Mouse (Mus musculus): ENCODE data around the gene Mxra8. TPM values are rescaled to one million over a fixed set of nuclear protein-coding genes. Genes with fewer than 3 reads are reported as not detected.
A peak's percentile ranks its signal among the peaks of the same experiment; 100 is the strongest.

The Mxra8 gene
- polyA plus RNA-seq, 1 experiment from 2014 or later: 72.7 TPM

- no peak overlapping the region for H3K27ac ChIP-seq
- peak overlapping the region; percentile 83; the same call in 1 of the 2 replicates for H3K9ac ChIP-seq
- H3K36me3 ChIP-seq: no peaks in the 10 kb centered on the region
- no peak for ATAC-seq (replicated peaks; ENCODE audit: insufficient number of reproducible peaks, insufficient read depth, low FRiP score, low read depth)
- WGBS: 66% methylated on average over 7 of the region's 7 CpGs
- H3K4me2 ChIP-seq: peak overlapping the region; percentile 88
- H3K27me3 ChIP-seq: no peaks in the 10 kb centered on the region
- peaks cover 32% of the 10 kb centered on the region for H3K4me1 ChIP-seq (replicated peaks)
- no peaks in the 10 kb centered on the region for H3K9me3 ChIP-seq (replicated peaks)
- peak overlapping the region; percentile 81 for H3K4me3 ChIP-seq
Observed at GRCm38 (mm10) chr4:155848434-155849095, 9.1 kb downstream of the Mxra8 start.

- no peak for ATAC-seq (replicated peaks; ENCODE audit: insufficient number of reproducible peaks, insufficient read depth, low FRiP score, low read depth)
- Histone ChIP-seq H3K4me3 (no peak overlapping the region), H3K9ac (no peak overlapping the region), H3K9me3 (replicated peaks) (no peaks in the 10 kb centered on the region), H3K27me3 (no peaks in the 10 kb centered on the region), H3K36me3 (peaks cover under 1% of the 10 kb centered on the region), H3K27ac (no peak overlapping the region), H3K4me1 (replicated peaks) (peaks cover 32% of the 10 kb centered on the region), H3K4me2 (no peak overlapping the region)
- 74% methylated on average over 2 of the region's 2 CpGs for WGBS
Observed at GRCm38 (mm10) chr4:155849391-155849790, 9.9 kb downstream of the Mxra8 start.

- Histone ChIP-seq H3K36me3 (peaks cover 5% of the 10 kb centered on the region), H3K27ac (no peak overlapping the region), H3K4me2 (no peak overlapping the region), H3K4me3 (no peak overlapping the region), H3K27me3 (no peaks in the 10 kb centered on the region), H3K9me3 (replicated peaks) (no peaks in the 10 kb centered on the region), H3K4me1 (replicated peaks) (peaks cover 32% of the 10 kb centered on the region), H3K9ac (no peak overlapping the region)
- WGBS: 85% methylated on average over 3 of the region's 3 CpGs
- ATAC-seq (replicated peaks; ENCODE audit: insufficient number of reproducible peaks, insufficient read depth, low FRiP score, low read depth): no peak
Observed at GRCm38 (mm10) chr4:155849792-155850451, 10.4 kb downstream of the Mxra8 start.

GRCm38 (mm10) chr4:155851368-155851767 lies 11.9 kb downstream of the Mxra8 start:
- Histone ChIP-seq H3K27me3 (no peaks in the 10 kb centered on the region), H3K27ac (no peak overlapping the region), H3K36me3 (peaks cover 17% of the 10 kb centered on the region), H3K4me3 (no peak overlapping the region), H3K4me1 (replicated peaks) (peaks cover 31% of the 10 kb centered on the region), H3K9me3 (replicated peaks) (no peaks in the 10 kb centered on the region), H3K4me2 (no peak overlapping the region), H3K9ac (no peak overlapping the region)
- 88% methylated on average over 3 of the region's 3 CpGs for WGBS
- ATAC-seq (replicated peaks; ENCODE audit: insufficient number of reproducible peaks, insufficient read depth, low FRiP score, low read depth): no peak

- H3K27ac ChIP-seq: no peak overlapping the region
- no peak overlapping the region for H3K4me3 ChIP-seq
- no peak overlapping the region for H3K9ac ChIP-seq
- H3K4me1 ChIP-seq (replicated peaks): peaks cover 25% of the 10 kb centered on the region
- WGBS: 56% methylated on average over 2 of the region's 2 CpGs
- no peak for ATAC-seq (replicated peaks; ENCODE audit: insufficient number of reproducible peaks, insufficient read depth, low FRiP score, low read depth)
- no peak overlapping the region for H3K4me2 ChIP-seq
- no peaks in the 10 kb centered on the region for H3K27me3 ChIP-seq
- peaks cover 21% of the 10 kb centered on the region for H3K36me3 ChIP-seq
- no peaks in the 10 kb centered on the region for H3K9me3 ChIP-seq (replicated peaks)
Observed at GRCm38 (mm10) chr4:155851951-155852411, 12.5 kb downstream of the Mxra8 start.

- no peak overlapping the region for H3K27ac ChIP-seq
- no peak overlapping the region for H3K9ac ChIP-seq
- H3K36me3 ChIP-seq: peaks cover 35% of the 10 kb centered on the region
- no peak overlapping the region for H3K4me3 ChIP-seq
- no peaks in the 10 kb centered on the region for H3K9me3 ChIP-seq (replicated peaks)
- 86% methylated on average over 9 of the region's 9 CpGs for WGBS
- ATAC-seq (replicated peaks; ENCODE audit: insufficient number of reproducible peaks, insufficient read depth, low FRiP score, low read depth): no peak
- no peaks in the 10 kb centered on the region for H3K27me3 ChIP-seq
- H3K4me1 ChIP-seq (replicated peaks): peaks cover 17% of the 10 kb centered on the region
- no peak overlapping the region for H3K4me2 ChIP-seq
Observed at GRCm38 (mm10) chr4:155853421-155853820, 13.9 kb downstream of the Mxra8 start.

GRCm38 (mm10) chr4:155854991-155855390 lies 15.5 kb downstream of the Mxra8 start:
- Histone ChIP-seq H3K4me1 (replicated peaks) (peaks cover 3% of the 10 kb centered on the region), H3K9ac (no peak overlapping the region), H3K27me3 (no peaks in the 10 kb centered on the region), H3K4me2 (no peak overlapping the region), H3K4me3 (no peak overlapping the region), H3K36me3 (peaks cover 41% of the 10 kb centered on the region), H3K27ac (no peak overlapping the region), H3K9me3 (replicated peaks) (no peaks in the 10 kb centered on the region)
- no peak for ATAC-seq (replicated peaks; ENCODE audit: insufficient number of reproducible peaks, insufficient read depth, low FRiP score, low read depth)
- WGBS: 93% methylated on average over 12 of the region's 12 CpGs

- no peak for ATAC-seq (replicated peaks; ENCODE audit: insufficient number of reproducible peaks, insufficient read depth, low FRiP score, low read depth)
- peaks cover 3% of the 10 kb centered on the region for H3K4me1 ChIP-seq (replicated peaks)
- H3K36me3 ChIP-seq: peaks cover 41% of the 10 kb centered on the region
Observed at GRCm38 (mm10) chr4:155856071-155856470, 16.6 kb downstream of the Mxra8 start.

GRCm38 (mm10) chr4:155856881-155857280 lies 17.4 kb downstream of the Mxra8 start:
- H3K27ac ChIP-seq: no peak overlapping the region
- no peaks in the 10 kb centered on the region for H3K27me3 ChIP-seq
- ATAC-seq (replicated peaks; ENCODE audit: insufficient number of reproducible peaks, insufficient read depth, low FRiP score, low read depth): no peak
- H3K4me3 ChIP-seq: no peak overlapping the region
- peaks cover 41% of the 10 kb centered on the region for H3K36me3 ChIP-seq
- no peak overlapping the region for H3K4me2 ChIP-seq
- peaks cover 1% of the 10 kb centered on the region for H3K4me1 ChIP-seq (replicated peaks)
- H3K9ac ChIP-seq: no peak overlapping the region
- no peaks in the 10 kb centered on the region for H3K9me3 ChIP-seq (replicated peaks)
- WGBS: 76% methylated on average over 3 of the region's 3 CpGs

More at GRCm38 (mm10) chr4:155856071-155856470, 16.6 kb downstream of the Mxra8 start:
- no peaks in the 10 kb centered on the region for H3K27me3 ChIP-seq
- H3K9ac ChIP-seq: no peak overlapping the region
- H3K4me2 ChIP-seq: no peak overlapping the region
- H3K9me3 ChIP-seq (replicated peaks): no peaks in the 10 kb centered on the region
- H3K27ac ChIP-seq: no peak overlapping the region
- WGBS: 91% methylated on average over 12 of the region's 12 CpGs
- H3K4me3 ChIP-seq: no peak overlapping the region

- Histone ChIP-seq H3K27me3 (no peaks in the 10 kb centered on the region), H3K36me3 (peaks cover 41% of the 10 kb centered on the region), H3K4me2 (no peak overlapping the region), H3K9me3 (replicated peaks) (no peaks in the 10 kb centered on the region), H3K4me1 (replicated peaks) (no peaks in the 10 kb centered on the region), H3K4me3 (no peak overlapping the region), H3K27ac (no peak overlapping the region), H3K9ac (no peak overlapping the region)
- 15% methylated on average over 13 of the region's 13 CpGs for WGBS
- peak; percentile 24 for ATAC-seq (replicated peaks; ENCODE audit: insufficient number of reproducible peaks, insufficient read depth, low FRiP score, low read depth)
Observed at GRCm38 (mm10) chr4:155859318-155859717, 19.8 kb downstream of the Mxra8 start.

- H3K4me2 ChIP-seq: no peak overlapping the region
- no peak overlapping the region for H3K4me3 ChIP-seq
- no peaks in the 10 kb centered on the region for H3K4me1 ChIP-seq (replicated peaks)
- no peaks in the 10 kb centered on the region for H3K9me3 ChIP-seq (replicated peaks)
- ATAC-seq (replicated peaks; ENCODE audit: insufficient number of reproducible peaks, insufficient read depth, low FRiP score, low read depth): no peak
- H3K36me3 ChIP-seq: peaks cover 33% of the 10 kb centered on the region
- no peaks in the 10 kb centered on the region for H3K27me3 ChIP-seq
- no peak overlapping the region for H3K27ac ChIP-seq
- 85% methylated on average over 7 of the region's 7 CpGs for WGBS
- H3K9ac ChIP-seq: no peak overlapping the region
Observed at GRCm38 (mm10) chr4:155861787-155862186, 22.3 kb downstream of the Mxra8 start.

- Histone ChIP-seq H3K4me2 (no peak within 1 kb of the TSS), H3K4me1 (replicated peaks) (no peaks in the 10 kb centered on the region), H3K27ac (no peak within 1 kb of the TSS), H3K27me3 (no peaks in the 10 kb centered on the region), H3K9ac (no peak within 1 kb of the TSS), H3K36me3 (peaks cover 21% of the 10 kb centered on the region), H3K9me3 (replicated peaks) (no peaks in the 10 kb centered on the region), H3K4me3 (no peak within 1 kb of the TSS)
- no peak for ATAC-seq (replicated peaks; ENCODE audit: insufficient number of reproducible peaks, insufficient read depth, low FRiP score, low read depth)
- 80% methylated on average over 5 of the region's 5 CpGs for WGBS
Observed at GRCm38 (mm10) chr4:155863001-155863400, 23.5 kb downstream of the Mxra8 start, which contains the start of gene Tas1r3. Gene Tas1r3 (minus strand): TSS chr4:155863362.
